Mouse (Mus musculus): ENCODE results near the gene Arl3.
A peak's percentile ranks its signal among the peaks of the same experiment; 100 is the strongest.

- TF ChIP-seq CTCF (IDR thresholded peaks at IDR 0.05) (no peak), EP300 (IDR thresholded peaks at IDR 0.05) (peak; percentile 74)
Measured at GRCm38 (mm10) chr19:46499539-46499835, 73.5 kb downstream of the Arl3 start.
